Mouse (Mus musculus) heart, embryonic 11.5 days (tissue): Measurements from ENCODE around the gene Spats2. TPM values are rescaled to one million over a fixed set of nuclear protein-coding genes. Genes with fewer than 3 reads are reported as not detected.
"Not testable (repeated sequence)": the region's sequence is repeated elsewhere in the genome, so short reads cannot be mapped to it uniquely, and the experiment has no call there.

Experiments
- ATAC-seq: fragments of 200-750 bp; cut with Nextera tagmentation; replicated peaks from 2 replicates; pipeline ENCODE4 v1.8.0; 2017; ENCODE audit warnings: moderate library complexity; ENCODE audit not compliant: insufficient number of reproducible peaks, low FRiP score, low TSS enrichment
- H3K27ac ChIP-seq: fragments of 300-500 bp; sonication (generic); 2 replicates; pipeline ENCODE4 v1.5.1; 2014; ENCODE audit warnings: mild to moderate bottlenecking, low read depth, low read length
- H3K27me3 ChIP-seq: fragments of 300-500 bp; sonication (generic); 2 replicates; pipeline ENCODE4 v1.6.1; 2014; ENCODE audit warnings: mild to moderate bottlenecking, low read length, mixed read lengths; ENCODE audit not compliant: control insufficient read depth, insufficient read depth
- H3K36me3 ChIP-seq: fragments of 300-500 bp; sonication (generic); 2 replicates; pipeline ENCODE4 v1.6.1; 2014; ENCODE audit warnings: mild to moderate bottlenecking, low read length, moderate library complexity, mixed read lengths; ENCODE audit not compliant: control insufficient read depth, insufficient read depth
- H3K4me1 ChIP-seq: fragments of 300-500 bp; sonication (generic); 2 replicates; pipeline ENCODE4 v1.6.1; 2014; ENCODE audit warnings: low read length; ENCODE audit not compliant: control insufficient read depth, insufficient read depth
- H3K4me2 ChIP-seq: fragments of 300-500 bp; sonication (generic); 2 replicates; pipeline ENCODE4 v1.6.1; 2014; ENCODE audit warnings: mild to moderate bottlenecking, moderate library complexity
- H3K4me3 ChIP-seq: fragments of 300-500 bp; sonication (generic); 2 replicates; pipeline ENCODE4 v1.5.1; 2014; ENCODE audit warnings: low read depth, low read length
- H3K9ac ChIP-seq: fragments of 300-500 bp; sonication (generic); 2 replicates; pipeline ENCODE4 v1.6.1; 2014; ENCODE audit warnings: mild to moderate bottlenecking, low read depth, low read length, moderate library complexity
- H3K9me3 ChIP-seq: fragments of 300-500 bp; sonication (generic); replicated peaks from 2 replicates; pipeline ENCODE4 v1.6.1; 2016; ENCODE audit warnings: low read length; ENCODE audit not compliant: control insufficient read depth
- whole genome bisulfite sequencing: fragments of 180-500 bp; shearing (Covaris S2); extraction: QIAGEN DNeasy Blood & Tissue Kit; methylation state at CpG from one replicate; pipeline ENCODE4 v1.1.7; 2014; ENCODE audit not compliant: insufficient replicate concordance; 5-methylcytosine and 5-hydroxymethylcytosine counted together
- polyA plus RNA-seq: library from polyadenylated mRNA; unstranded; fragments of >200 nt; fragmentation: Nextera tagmentation; extraction: Ambion mirVana; gene quantifications from 2 replicates; pipeline ENCODE4 v1.2.1, GENCODE M21; 2014

Gene Spats2
- polyA plus RNA-seq, 1 experiment from 2014 or later: 45.2 TPM

DNA sequence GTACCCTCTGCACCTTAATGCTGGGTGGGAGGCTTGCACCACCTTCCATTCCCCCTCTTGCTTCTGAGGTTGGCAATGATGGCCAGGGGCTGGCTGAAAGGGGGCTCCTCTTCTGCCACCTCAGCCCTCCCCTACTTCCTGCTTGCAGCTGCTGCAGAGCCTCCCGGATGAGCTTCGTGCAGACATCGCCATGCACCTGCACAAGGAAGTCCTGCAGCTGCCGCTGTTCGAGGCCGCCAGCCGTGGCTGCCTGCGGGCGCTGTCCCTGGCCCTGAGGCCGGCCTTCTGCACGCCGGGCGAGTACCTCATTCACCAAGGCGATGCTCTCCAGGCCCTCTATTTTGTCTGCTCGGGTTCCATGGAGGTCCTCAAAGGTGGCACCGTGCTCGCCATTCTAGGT is 108.0 kb downstream of the Spats2 start:
- H3K9ac ChIP-seq: no peak overlapping the region
- no peak for ATAC-seq
- 63% methylated on average over 17 of the region's 17 CpGs for WGBS
- H3K36me3 ChIP-seq: no peaks in the 10 kb centered on the region
- no peak overlapping the region for H3K4me3 ChIP-seq
- no peaks in the 10 kb centered on the region for H3K9me3 ChIP-seq
- no peak overlapping the region for H3K4me2 ChIP-seq
- peaks cover 41% of the 10 kb centered on the region for H3K27me3 ChIP-seq
- no peak overlapping the region for H3K27ac ChIP-seq
- peaks cover 4% of the 10 kb centered on the region; the same call in 1 of the 2 replicates for H3K4me1 ChIP-seq

DNA sequence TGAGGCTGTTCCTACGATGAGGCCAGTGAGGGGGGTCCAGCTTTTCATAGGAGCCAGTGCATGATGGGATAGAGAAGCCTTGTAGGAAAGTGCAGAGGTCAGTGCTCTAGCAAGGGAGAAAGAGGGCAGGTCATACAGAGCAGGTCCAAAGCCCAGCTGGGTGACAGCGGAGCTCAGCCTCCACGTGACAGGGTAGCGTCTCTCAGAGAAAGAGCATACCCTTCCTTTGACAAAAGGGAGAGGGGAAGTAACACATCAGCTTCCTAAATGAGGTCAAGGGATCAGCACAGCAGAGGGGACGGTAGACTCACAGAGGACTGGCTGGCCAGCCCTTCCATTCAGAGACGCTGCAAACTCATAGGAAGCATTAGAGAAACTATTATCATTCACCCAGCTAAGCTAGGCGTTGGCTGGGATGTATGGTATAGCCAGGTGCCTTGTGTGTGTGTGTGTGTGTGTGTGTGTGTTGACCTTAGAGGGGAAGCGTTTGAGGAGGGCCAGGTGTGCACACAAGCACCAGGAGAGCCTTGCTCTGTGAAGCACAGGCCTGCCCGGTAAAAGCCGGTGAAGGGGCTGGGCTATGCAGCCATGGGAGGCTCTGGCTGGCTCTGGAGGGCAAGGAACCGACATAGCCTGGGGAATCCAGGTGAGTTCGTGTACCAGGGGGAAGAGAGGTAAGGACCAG is 108.8 kb downstream of the Spats2 start:
- ATAC-seq: no peak
- Histone ChIP-seq H3K27me3 (peaks cover 34% of the 10 kb centered on the region), H3K27ac (no peak overlapping the region), H3K9ac (no peak overlapping the region), H3K36me3 (no peaks in the 10 kb centered on the region), H3K4me3 (no peak overlapping the region), H3K4me2 (no peak overlapping the region), H3K9me3 (no peaks in the 10 kb centered on the region), H3K4me1 (peaks cover 4% of the 10 kb centered on the region; the same call in 1 of the 2 replicates)
- WGBS: 51% methylated on average over 12 of the region's 12 CpGs

DNA sequence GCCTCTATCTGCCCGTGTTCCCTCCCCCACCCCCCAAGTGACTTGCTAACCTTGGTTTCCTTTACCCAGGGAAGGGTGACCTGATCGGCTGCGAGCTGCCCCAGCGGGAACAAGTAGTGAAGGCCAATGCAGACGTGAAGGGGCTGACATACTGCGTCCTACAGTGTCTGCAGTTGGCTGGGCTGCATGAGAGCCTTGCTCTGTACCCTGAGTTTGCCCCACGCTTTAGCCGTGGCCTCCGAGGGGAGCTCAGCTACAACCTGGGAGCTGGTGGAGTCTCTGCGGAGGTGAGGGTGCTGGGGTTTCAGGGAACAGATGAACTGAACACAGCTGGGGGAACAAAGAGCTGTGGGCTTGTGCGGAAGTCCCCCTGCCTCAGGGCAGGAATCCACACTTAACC is 112.3 kb downstream of the Spats2 start:
- Histone ChIP-seq H3K9ac (no peak overlapping the region), H3K9me3 (no peaks in the 10 kb centered on the region), H3K36me3 (peaks cover 5% of the 10 kb centered on the region), H3K27me3 (peaks cover 8% of the 10 kb centered on the region), H3K27ac (no peak overlapping the region), H3K4me3 (no peak overlapping the region), H3K4me1 (peaks cover 4% of the 10 kb centered on the region; the same call in 1 of the 2 replicates), H3K4me2 (no peak overlapping the region)
- ATAC-seq: no peak
- whole genome bisulfite sequencing: 54% methylated on average over 11 of the region's 11 CpGs

DNA sequence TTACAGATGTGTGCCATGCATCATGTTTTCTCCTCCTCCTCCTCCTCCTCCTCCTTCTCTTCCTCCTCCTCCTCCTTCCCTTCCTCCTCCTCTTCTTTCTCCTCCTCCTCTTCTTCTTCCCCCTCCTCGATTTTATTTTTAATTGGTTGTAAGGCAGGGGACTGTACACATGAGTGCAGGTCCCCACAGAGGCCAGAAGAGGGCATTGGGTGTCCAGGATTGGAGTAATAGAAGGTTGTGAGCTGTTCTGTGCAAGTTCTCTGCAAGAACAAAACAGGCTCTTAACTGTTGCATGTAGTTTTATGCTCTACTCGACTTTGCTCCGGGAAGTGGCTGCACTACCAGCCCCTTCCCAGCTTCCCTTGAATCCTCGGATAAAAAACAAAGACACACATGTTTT is 114.4 kb downstream of the Spats2 start:
- Histone ChIP-seq H3K27ac (no peak overlapping the region), H3K4me1 (no peaks in the 10 kb centered on the region; the same call in 1 of the 2 replicates), H3K4me3 (no peak overlapping the region), H3K36me3 (peaks cover 16% of the 10 kb centered on the region), H3K9me3 (no peaks in the 10 kb centered on the region), H3K27me3 (no peaks in the 10 kb centered on the region), H3K9ac (no peak overlapping the region), H3K4me2 (no peak overlapping the region)
- 68% methylated on average over 4 of the region's 4 CpGs for WGBS
- no peak for ATAC-seq

DNA sequence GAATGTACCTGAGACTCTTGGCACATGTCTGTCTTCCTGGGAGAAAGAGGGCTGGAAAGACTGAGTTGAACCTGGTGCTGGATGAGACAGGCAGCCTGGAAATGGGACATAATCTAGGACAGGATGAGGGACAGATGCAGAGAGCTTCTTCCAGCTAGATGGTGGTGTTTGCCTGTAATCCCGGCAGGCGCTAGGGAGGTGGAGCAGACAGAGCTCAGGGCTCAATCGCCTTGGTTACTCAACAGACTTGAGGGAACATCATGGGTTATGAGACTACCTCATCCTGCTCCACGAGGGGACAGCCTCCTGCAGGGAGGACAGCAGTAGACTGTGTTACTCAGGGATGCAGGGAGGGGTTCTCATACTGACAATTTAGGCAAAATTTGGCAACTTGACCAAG is 115.5 kb downstream of the Spats2 start:
- Histone ChIP-seq H3K36me3 (peaks cover 19% of the 10 kb centered on the region), H3K4me1 (no peaks in the 10 kb centered on the region; the same call in 1 of the 2 replicates), H3K4me3 (no peak overlapping the region), H3K27ac (no peak overlapping the region), H3K9ac (no peak overlapping the region), H3K9me3 (no peaks in the 10 kb centered on the region), H3K4me2 (no peak overlapping the region), H3K27me3 (no peaks in the 10 kb centered on the region)
- no peak for ATAC-seq
- 66% methylated on average over 4 of the region's 4 CpGs for WGBS

DNA sequence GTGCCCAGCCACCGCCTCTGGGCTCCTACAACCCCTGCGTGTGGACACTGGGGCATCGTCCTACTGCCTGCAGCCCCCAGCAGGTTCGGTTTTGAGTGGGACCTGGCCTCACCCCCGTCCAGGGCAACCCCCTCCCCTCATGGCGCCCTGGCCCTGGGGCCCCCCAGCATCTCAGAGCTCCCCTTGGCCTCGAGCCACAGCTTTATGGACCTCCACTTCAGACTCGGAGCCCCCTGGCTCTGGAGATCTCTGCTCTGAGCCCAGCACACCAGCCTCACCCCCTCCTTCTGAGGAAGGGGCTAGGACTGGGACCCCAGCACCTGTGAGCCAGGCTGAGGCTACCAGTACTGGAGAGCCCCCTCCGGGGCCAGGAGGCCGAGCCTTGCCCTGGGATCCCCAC is 116.3 kb downstream of the Spats2 start:
- H3K27ac ChIP-seq: no peak overlapping the region

DNA sequence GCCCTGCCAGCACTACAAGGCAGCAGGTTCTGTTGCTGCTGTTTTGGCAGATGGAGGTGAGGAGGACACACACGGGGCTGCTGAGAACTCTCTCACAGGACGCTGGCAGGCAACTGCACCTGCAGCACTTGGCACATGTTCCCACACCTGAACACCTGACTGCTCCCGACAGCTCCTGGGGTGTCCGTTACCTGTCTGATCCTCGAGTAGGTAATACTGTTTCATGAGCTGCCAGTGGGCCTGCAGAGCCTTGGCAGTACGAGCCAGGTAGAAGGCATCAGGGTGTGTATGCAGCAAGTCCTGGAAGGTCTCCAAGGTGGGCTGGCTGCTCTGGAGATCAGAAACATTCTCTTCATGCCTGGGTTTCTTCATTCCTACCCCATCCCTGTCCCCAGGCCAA is 121.0 kb downstream of the Spats2 start:
- peaks cover 29% of the 10 kb centered on the region for H3K4me1 ChIP-seq
- H3K9ac ChIP-seq, H3K27me3 ChIP-seq, H3K9me3 ChIP-seq, H3K4me2 ChIP-seq, H3K4me3 ChIP-seq, H3K27ac ChIP-seq, ATAC-seq: not testable (repeated sequence)
- H3K36me3 ChIP-seq: peaks cover 23% of the 10 kb centered on the region
- whole genome bisulfite sequencing: 89% methylated on average over 6 of the region's 6 CpGs

More for the DNA sequence above, 116.3 kb downstream of the Spats2 start:
- Histone ChIP-seq H3K9me3 (no peaks in the 10 kb centered on the region), H3K4me1 (no peaks in the 10 kb centered on the region; the same call in 1 of the 2 replicates), H3K4me3 (no peak overlapping the region), H3K4me2 (no peak overlapping the region), H3K27me3 (no peaks in the 10 kb centered on the region), H3K36me3 (peaks cover 19% of the 10 kb centered on the region), H3K9ac (no peak overlapping the region)
- ATAC-seq: no peak; the same call in 1 of the 2 replicates
- 92% methylated on average over 10 of the region's 10 CpGs for WGBS

DNA sequence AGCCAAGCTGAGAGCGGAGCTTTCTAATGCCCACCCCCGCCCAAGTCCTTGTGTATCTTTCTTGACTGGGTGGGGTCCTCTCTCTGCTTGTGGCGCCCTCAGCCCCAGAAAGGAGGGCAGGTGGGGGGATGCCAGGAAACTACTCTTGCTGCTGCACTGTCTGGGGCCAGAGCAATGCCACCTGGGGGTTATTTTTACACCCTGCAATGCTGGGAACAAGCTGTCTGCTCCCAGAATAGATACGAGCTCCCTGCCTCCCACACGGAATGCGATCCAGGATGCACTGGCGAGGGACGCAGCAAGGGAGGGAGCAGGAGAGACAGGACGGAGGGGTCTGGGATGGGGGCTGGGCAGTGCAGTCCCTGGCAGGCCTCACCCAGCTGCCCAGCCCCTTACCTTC is 123.3 kb downstream of the Spats2 start:
- WGBS: 42% methylated on average over 9 of the region's 9 CpGs
- Histone ChIP-seq H3K36me3 (peaks cover 15% of the 10 kb centered on the region), H3K9me3 (no peaks in the 10 kb centered on the region), H3K9ac (no peak overlapping the region), H3K4me2 (peak overlapping the region; percentile 93), H3K4me3 (no peak overlapping the region), H3K27ac (peak overlapping the region; percentile 77), H3K27me3 (no peaks in the 10 kb centered on the region), H3K4me1 (peaks cover 36% of the 10 kb centered on the region)
- ATAC-seq: peak; percentile 44; the same call in 1 of the 2 replicates

DNA sequence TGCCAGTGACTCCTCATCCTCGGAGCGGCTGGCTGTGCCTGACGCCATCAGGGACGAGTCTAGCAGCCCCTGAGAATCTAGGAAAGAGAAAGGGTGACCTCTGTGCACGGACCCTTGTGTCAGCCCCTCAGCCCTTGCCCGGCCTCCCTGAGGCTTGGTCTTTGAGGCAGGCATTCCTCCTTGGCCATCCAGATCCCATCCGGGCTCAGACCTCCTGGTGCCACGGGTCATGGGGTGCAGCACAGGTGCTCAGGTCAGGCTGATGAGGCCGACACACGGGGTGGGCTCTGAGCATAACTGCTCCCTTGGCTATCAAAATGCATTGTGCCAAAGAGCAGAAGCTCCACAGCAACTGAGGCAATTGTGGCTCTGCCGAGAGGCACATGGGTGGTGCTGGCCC is 124.2 kb downstream of the Spats2 start:
- Histone ChIP-seq H3K36me3 (peaks cover 7% of the 10 kb centered on the region; the same call in 1 of the 2 replicates), H3K4me3 (no peak overlapping the region), H3K4me2 (peak overlapping the region; percentile 93), H3K27me3 (no peaks in the 10 kb centered on the region), H3K27ac (peak overlapping the region; percentile 77), H3K9me3 (no peaks in the 10 kb centered on the region), H3K4me1 (peaks cover 42% of the 10 kb centered on the region), H3K9ac (peak overlapping the region; percentile 54; the same call in 1 of the 2 replicates)
- WGBS: 84% methylated on average over 11 of the region's 11 CpGs
- ATAC-seq: no peak
